Comparison of ENCODE assay signal across 18 mouse cellular contexts in the genomic region with DNA sequence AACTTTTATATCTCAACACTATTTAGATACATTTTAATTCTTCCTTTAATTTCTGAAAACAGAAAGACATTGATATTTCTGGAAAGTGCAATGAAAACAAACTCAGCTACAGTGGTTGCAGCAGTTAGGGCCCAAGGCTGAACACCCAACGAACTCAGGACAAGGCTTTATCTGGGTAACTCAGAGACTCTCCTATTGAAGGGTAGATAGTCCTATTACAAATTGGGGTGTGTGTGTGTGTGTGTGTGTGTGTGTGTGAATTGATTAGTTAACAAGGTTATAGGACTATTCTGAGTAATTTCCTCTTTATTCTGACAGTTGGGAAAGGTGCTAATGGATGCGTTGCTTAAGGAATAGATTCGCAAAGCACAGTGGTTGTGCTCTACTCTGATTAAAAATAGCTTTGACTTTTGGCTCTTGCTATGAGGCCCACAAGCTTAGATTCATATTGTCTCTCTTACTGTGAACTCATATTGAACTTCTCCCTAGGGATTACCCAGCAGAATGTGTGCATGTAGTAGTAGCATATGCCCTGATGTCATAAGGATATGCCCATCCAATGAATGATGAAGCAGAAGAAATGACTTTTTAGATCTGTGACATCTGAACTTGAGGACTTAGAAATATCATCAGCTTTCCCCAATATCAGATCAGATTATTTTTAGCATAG.
A peak's percentile ranks its signal among the peaks of the same experiment; 100 is the strongest.
DNase-seq lines count a peak whose midpoint lies in the region; ATAC-seq lines count a peak whose summit lies in the region.
"Had no signal": no experiment of that assay in that cellular context is flagged by ENCODE, and none has a peak within 500 bp of the region (broad histone marks: within the 10 kb centered on the region; RNA-seq: fewer than 3 reads in every experiment).

No protein-coding gene starts in this region.

- ATAC-seq in forebrain, embryonic 11.5 days (replicated peaks; ENCODE audit: low FRiP score) = peak; percentile 60
- ATAC-seq in forebrain, embryonic 13.5 days = peak; percentile 70; the same call in 1 of the 2 replicates
- ATAC-seq in hindbrain, embryonic 14.5 days (ENCODE audit: low FRiP score) = peak; percentile 77
- ATAC-seq in midbrain, embryonic 16.5 days = peak; percentile 72; the same call in 1 of the 2 replicates
- ATAC-seq in megakaryocyte progenitor cell, adult 5-6 weeks (replicated peaks; ENCODE audit: poor library complexity) = no peak
- ATAC-seq: liver, postnatal 0 days had no signal

- H3K27ac ChIP-seq in forebrain, embryonic 11.5 days (ENCODE audit: low read depth, low read length) = no peak overlapping the region
- H3K27ac ChIP-seq in forebrain, embryonic 10.5 days = no peak overlapping the region
- H3K27ac ChIP-seq in forebrain, embryonic 13.5 days = peak overlapping the region; percentile 41; the same call in 1 of the 2 replicates
- peak overlapping the region; percentile 43; the same call in 1 of the 2 replicates for H3K27ac ChIP-seq in hindbrain, embryonic 14.5 days
- no peak overlapping the region for H3K27ac ChIP-seq in midbrain, embryonic 16.5 days (ENCODE audit: low read length)
- H3K27ac ChIP-seq: heart, adult 2 months; limb, embryonic 15.5 days had no signal

- no peaks in the 10 kb centered on the region for H3K4me1 ChIP-seq in forebrain, embryonic 11.5 days (replicated peaks; ENCODE audit: control insufficient read depth, insufficient read depth, low read length)
- peaks cover 18% of the 10 kb centered on the region for H3K4me1 ChIP-seq in forebrain, embryonic 10.5 days
- H3K4me1 ChIP-seq in forebrain, embryonic 13.5 days = peaks cover 9% of the 10 kb centered on the region; the same call in 1 of the 2 replicates
- peaks cover 26% of the 10 kb centered on the region for H3K4me1 ChIP-seq in hindbrain, embryonic 14.5 days (replicated peaks; ENCODE audit: control insufficient read depth, insufficient read depth, low read length)
- peaks cover 9% of the 10 kb centered on the region for H3K4me1 ChIP-seq in midbrain, embryonic 16.5 days (ENCODE audit: control insufficient read depth, insufficient read depth, low read length)
- H3K4me1 ChIP-seq: limb, embryonic 15.5 days had no signal

- no peak overlapping the region for H3K4me3 ChIP-seq in forebrain, embryonic 11.5 days (ENCODE audit: low read depth, low read length)
- H3K4me3 ChIP-seq in forebrain, embryonic 10.5 days = no peak overlapping the region
- no peak overlapping the region for H3K4me3 ChIP-seq in forebrain, embryonic 13.5 days
- H3K4me3 ChIP-seq in hindbrain, embryonic 14.5 days (replicated peaks; ENCODE audit: low read length) = no peak overlapping the region
- H3K4me3 ChIP-seq in midbrain, embryonic 16.5 days (ENCODE audit: low read depth, low read length) = no peak overlapping the region
- H3K4me3 ChIP-seq: heart, adult 2 months; limb, embryonic 15.5 days had no signal

- H3K36me3 ChIP-seq in forebrain, embryonic 11.5 days (ENCODE audit: control insufficient read depth, insufficient read depth, low read length) = no peaks in the 10 kb centered on the region
- no peaks in the 10 kb centered on the region for H3K36me3 ChIP-seq in forebrain, embryonic 10.5 days (replicated peaks)
- no peaks in the 10 kb centered on the region for H3K36me3 ChIP-seq in forebrain, embryonic 13.5 days (ENCODE audit: poor library complexity, severe bottlenecking)
- H3K36me3 ChIP-seq in hindbrain, embryonic 14.5 days (replicated peaks; ENCODE audit: control insufficient read depth, insufficient read depth) = no peaks in the 10 kb centered on the region
- H3K36me3 ChIP-seq in midbrain, embryonic 16.5 days (ENCODE audit: control insufficient read depth, insufficient read depth, low read length) = no peaks in the 10 kb centered on the region
- H3K36me3 ChIP-seq: limb, embryonic 15.5 days had no signal

- H3K9ac ChIP-seq in forebrain, embryonic 11.5 days (ENCODE audit: low read length) = no peak overlapping the region
- no peak overlapping the region for H3K9ac ChIP-seq in forebrain, embryonic 13.5 days
- H3K9ac ChIP-seq in hindbrain, embryonic 14.5 days = no peak overlapping the region
- no peak overlapping the region for H3K9ac ChIP-seq in midbrain, embryonic 16.5 days (ENCODE audit: low read depth, low read length)
- H3K9ac ChIP-seq: limb, embryonic 15.5 days; liver, postnatal 0 days had no signal

- 71% methylated on average over 3 of the region's 3 CpGs for WGBS in forebrain, embryonic 11.5 days
- 67% methylated on average over 3 of the region's 3 CpGs for WGBS in forebrain, embryonic 10.5 days
- WGBS in forebrain, embryonic 13.5 days = 67% methylated on average over 3 of the region's 3 CpGs
- WGBS in hindbrain, embryonic 14.5 days = 23% methylated on average over 3 of the region's 3 CpGs
- 45% methylated on average over 3 of the region's 3 CpGs for WGBS in midbrain, embryonic 16.5 days

- intact Hi-C loops in left cerebral cortex, postnatal 25 days (cut with DNase I) = no loop called here

- no peaks in the 10 kb centered on the region for H3K27me3 ChIP-seq in forebrain, embryonic 11.5 days (ENCODE audit: control insufficient read depth, insufficient read depth, low read length)
- H3K27me3 ChIP-seq in forebrain, embryonic 10.5 days (ENCODE audit: poor library complexity, severe bottlenecking) = no peaks in the 10 kb centered on the region
- H3K27me3 ChIP-seq in forebrain, embryonic 13.5 days = no peaks in the 10 kb centered on the region
- H3K27me3 ChIP-seq in hindbrain, embryonic 14.5 days (ENCODE audit: control insufficient read depth, insufficient read depth, low read length) = no peaks in the 10 kb centered on the region
- no peaks in the 10 kb centered on the region for H3K27me3 ChIP-seq in midbrain, embryonic 16.5 days (ENCODE audit: control insufficient read depth, insufficient read depth, low read depth, low read length)
- H3K27me3 ChIP-seq: CH12.LX; limb, embryonic 15.5 days had no signal

- H3K4me2 ChIP-seq in forebrain, embryonic 11.5 days (ENCODE audit: low read depth, low read length, severe bottlenecking) = no peak overlapping the region
- H3K4me2 ChIP-seq in forebrain, embryonic 13.5 days = no peak overlapping the region
- H3K4me2 ChIP-seq in hindbrain, embryonic 14.5 days (replicated peaks) = no peak overlapping the region
- no peak overlapping the region for H3K4me2 ChIP-seq in midbrain, embryonic 16.5 days (ENCODE audit: low read length)
- H3K4me2 ChIP-seq: limb, embryonic 15.5 days had no signal

- no peaks in the 10 kb centered on the region for H3K9me3 ChIP-seq in forebrain, embryonic 11.5 days (ENCODE audit: control insufficient read depth, low read length)
- H3K9me3 ChIP-seq in forebrain, embryonic 10.5 days = no peaks in the 10 kb centered on the region
- H3K9me3 ChIP-seq in forebrain, embryonic 13.5 days (replicated peaks) = no peaks in the 10 kb centered on the region
- no peaks in the 10 kb centered on the region for H3K9me3 ChIP-seq in hindbrain, embryonic 14.5 days (ENCODE audit: control insufficient read depth, low read length)
- no peaks in the 10 kb centered on the region for H3K9me3 ChIP-seq in midbrain, embryonic 16.5 days (replicated peaks; ENCODE audit: control insufficient read depth, low read length, poor library complexity, severe bottlenecking)
- H3K9me3 ChIP-seq: limb, embryonic 15.5 days had no signal

- DNase-seq in forebrain, embryonic 11.5 days (ENCODE audit: low spot score) = no peak
- DNase-seq in forebrain, embryonic 10.5 days (ENCODE audit: extremely low spot score, low spot score) = no peak
- peak; percentile 32 for DNase-seq in hindbrain, embryonic 14.5 days (ENCODE audit: low spot score)
- DNase-seq in left cerebral cortex, postnatal 25 days (ENCODE audit: low spot score in 2 of 2) = no peak
- no peak for DNase-seq in adrenal gland, adult 2 months
- DNase-seq: adrenal gland, postnatal 10 days; cerebellum, adult 18-20 months; gastrocnemius, postnatal 14 days; heart, adult 2 months; kidney, adult 18-20 months; kidney, postnatal 4 days; liver, postnatal 0 days; thymus, postnatal 4 days had no signal

Comparison
In these comparisons a context has a peak if more than half of its experiments do, and no peak if none do; other contexts are left out.
1. H3K27ac ChIP-seq: peak in forebrain, embryonic 13.5 days (single experiment) and hindbrain, embryonic 14.5 days (single experiment); none in forebrain, embryonic 11.5 days (single experiment), forebrain, embryonic 10.5 days (single experiment) and midbrain, embryonic 16.5 days (single experiment).